Mouse (Mus musculus): ENCODE results near the gene Osgin1.

DNA sequence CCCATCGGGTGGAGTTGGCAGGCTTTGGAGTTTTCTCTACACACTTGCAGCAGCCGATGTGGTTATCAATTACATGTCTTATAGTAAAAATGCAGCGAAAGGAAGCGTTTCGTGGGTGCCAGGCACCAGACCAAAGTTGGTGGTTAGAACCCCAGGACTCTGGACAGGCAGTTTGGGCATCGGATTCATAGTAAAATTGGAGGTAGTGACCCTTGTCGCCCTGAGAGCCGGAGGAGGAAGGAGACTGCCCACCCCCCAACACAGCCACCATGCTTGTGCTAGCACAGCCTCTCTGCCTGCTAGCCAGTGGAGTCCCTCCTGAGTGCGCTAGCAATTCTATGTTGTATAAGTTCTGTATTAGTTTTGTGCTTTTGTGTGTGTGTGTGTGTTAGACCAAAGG, 35.4 kb upstream of the Osgin1 start:
- no peak for TF ChIP-seq GATA1 (IDR thresholded peaks at IDR 0.05; ENCODE audit: borderline replicate concordance, low read length)
- no peak for TF ChIP-seq FLI1 (IDR thresholded peaks at IDR 0.05; ENCODE audit: low read length)

Data from megakaryocyte, embryonic 14.5 days (primary cell).